Mouse (Mus musculus) embryonic fibroblast, embryonic 13.5 days (primary cell): ENCODE measurements at regions not wholly inside any gene's neighbourhood (a gene's known extent, or its start where the extent isn't known, plus 50 kb on each side); places are given as distances from the start of the nearest gene placed in this dataset.

ENCODE experiments used
- CTCF ChIP-seq: IDR thresholded peaks from 2 replicates; pipeline ENCODE4 v1.5.1; 2011; ENCODE audit warnings: mild to moderate bottlenecking, control low read depth, low read length, moderate library complexity, borderline replicate concordance; ENCODE audit not compliant: insufficient read depth
- POLR2A ChIP-seq: IDR thresholded peaks from 2 replicates; pipeline ENCODE4 v1.6.1; 2011; ENCODE audit warnings: low read depth, mild to moderate bottlenecking, control low read depth, low read length, moderate library complexity

DNA sequence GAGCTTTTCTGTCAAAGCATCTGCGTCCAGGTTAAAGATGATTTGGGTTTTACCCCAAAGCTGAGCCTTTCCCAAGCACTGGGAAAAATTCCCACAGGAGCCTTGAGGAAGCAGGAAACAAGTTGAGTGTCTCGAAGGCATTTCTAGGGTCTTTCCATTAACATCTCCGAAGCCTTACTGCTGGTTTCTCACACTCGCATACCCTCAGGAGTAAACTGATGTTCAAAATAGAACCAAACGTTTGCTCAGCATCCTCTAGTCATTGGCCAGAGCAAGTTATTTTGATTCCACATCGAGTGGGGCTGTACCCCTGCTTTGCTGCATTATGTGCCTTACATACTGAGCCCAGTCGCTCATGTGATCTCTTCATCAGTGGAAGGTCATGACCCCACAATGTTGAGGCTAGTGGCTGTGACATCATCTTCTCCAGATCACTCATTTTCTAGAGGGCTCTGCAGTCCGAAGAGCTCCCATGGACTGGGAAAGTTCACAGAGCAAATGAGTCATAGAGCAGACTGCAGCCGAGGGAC lies 198.9 kb upstream of the Cxcl12 start:
- TF ChIP-seq CTCF: no peak
- no peak for TF ChIP-seq POLR2A
